ENCODE assay signal across 9 mouse cellular contexts in genomic region chr14:61571366-61571765, GRCm38 (mm10). TPM values are rescaled to one million over a fixed set of nuclear protein-coding genes. Genes with fewer than 3 reads are reported as not detected.
DNase-seq lines count a peak whose midpoint lies in the region; ATAC-seq and TF ChIP-seq lines count a peak whose summit lies in the region.
"Had no signal": no experiment of that assay in that cellular context is flagged by ENCODE, and none has a peak within 500 bp of the region (broad histone marks: within the 10 kb centered on the region; RNA-seq: fewer than 3 reads in every experiment).

No protein-coding gene starts in this region.

- H3K4me3 ChIP-seq in ES-Bruce4 (ENCODE audit: low read depth, low read length), result no peak overlapping the region
- no peak overlapping the region for H3K4me3 ChIP-seq in heart, embryonic 14.5 days (ENCODE audit: control insufficient read depth in 1 of 2, insufficient read depth in 1 of 2, low read depth in 1 of 2, low read length in 2 of 2)
- H3K4me3 ChIP-seq: neural tube, embryonic 13.5 days had no signal

- DNase-seq in adrenal gland, adult 2 months, result peak; percentile 83
- peak; percentile 73 for DNase-seq in embryo, embryonic 9.5 days (ENCODE audit: extremely low spot score)
- DNase-seq in layer of hippocampus, adult 9-10 months (ENCODE audit: low spot score), result peak; percentile 78
- peak; percentile 92 for DNase-seq in lung, postnatal 36 days
- DNase-seq in right cerebral cortex, postnatal 4 days, result peak; percentile 93
- DNase-seq in yolk sac, embryonic 10.5 days (ENCODE audit: low spot score), result peak; percentile 64

- no peaks in the 10 kb centered on the region for H3K27me3 ChIP-seq in ES-Bruce4 (ENCODE audit: control insufficient read depth, insufficient read depth, low read length, poor library complexity, severe bottlenecking)
- no peaks in the 10 kb centered on the region for H3K27me3 ChIP-seq in heart, embryonic 14.5 days (ENCODE audit: control insufficient read depth, insufficient read depth, low read length)
- H3K27me3 ChIP-seq: neural tube, embryonic 13.5 days had no signal

- peak; percentile 88 for TF ChIP-seq CTCF in ES-Bruce4 (IDR thresholded peaks at IDR 0.05; ENCODE audit: low read depth, low read length)

- H3K9me3 ChIP-seq in ES-Bruce4 (replicated peaks; ENCODE audit: control insufficient read depth, insufficient read depth, low read length, poor library complexity, severe bottlenecking), result no peaks in the 10 kb centered on the region
- H3K9me3 ChIP-seq in heart, embryonic 14.5 days (ENCODE audit: control insufficient read depth, low read length), result no peaks in the 10 kb centered on the region
- H3K9me3 ChIP-seq: neural tube, embryonic 13.5 days had no signal

- no peak overlapping the region for H3K9ac ChIP-seq in ES-Bruce4 (ENCODE audit: low read depth, poor library complexity, severe bottlenecking)
- H3K9ac ChIP-seq in heart, embryonic 14.5 days (ENCODE audit: low read length), result no peak overlapping the region
- H3K9ac ChIP-seq: neural tube, embryonic 13.5 days had no signal

- no peak for ATAC-seq in heart, embryonic 14.5 days (ENCODE audit: insufficient number of reproducible peaks, insufficient read depth, low FRiP score, low read depth)

- peak overlapping the region; percentile 47 for H3K4me2 ChIP-seq in heart, embryonic 14.5 days (ENCODE audit: low read length)
- H3K4me2 ChIP-seq: neural tube, embryonic 13.5 days had no signal

- H3K27ac ChIP-seq in ES-Bruce4 (ENCODE audit: insufficient read depth, low read length), result no peak overlapping the region
- no peak overlapping the region for H3K27ac ChIP-seq in heart, embryonic 14.5 days (replicated peaks in 1 of 2; ENCODE audit: control insufficient read depth in 1 of 2, insufficient read depth in 1 of 2, low read depth in 2 of 2, low read length in 2 of 2)
- H3K27ac ChIP-seq: neural tube, embryonic 13.5 days had no signal

- WGBS in heart, embryonic 14.5 days, result 11% methylated on average over 4 of the region's 4 CpGs

- no peak for TF ChIP-seq EP300 in ES-Bruce4 (IDR thresholded peaks at IDR 0.05; ENCODE audit: insufficient read depth, low read depth, low read length)

- H3K36me3 ChIP-seq in ES-Bruce4 (ENCODE audit: control insufficient read depth, insufficient read depth, low read length, poor library complexity, severe bottlenecking), result no peaks in the 10 kb centered on the region
- H3K36me3 ChIP-seq in heart, embryonic 14.5 days (ENCODE audit: control insufficient read depth, insufficient read depth, low read length), result no peaks in the 10 kb centered on the region
- H3K36me3 ChIP-seq: neural tube, embryonic 13.5 days had no signal

- TF ChIP-seq POLR2A in ES-Bruce4 (IDR thresholded peaks at IDR 0.05; ENCODE audit: insufficient read depth, low read length), result no peak

- no peaks in the 10 kb centered on the region for H3K4me1 ChIP-seq in ES-Bruce4 (ENCODE audit: control insufficient read depth, insufficient read depth, low read length)
- no peaks in the 10 kb centered on the region for H3K4me1 ChIP-seq in heart, embryonic 14.5 days (ENCODE audit: control insufficient read depth in 2 of 2, insufficient read depth in 2 of 2, low read length in 2 of 2)
- H3K4me1 ChIP-seq: neural tube, embryonic 13.5 days had no signal

RNA-seq across cellular contexts. Expression of gene Spryd7, which starts 14.7 kb away (rescaled TPM):
- polyA plus RNA-seq in ES-Bruce4 (2011; ENCODE audit: insufficient read depth, insufficient read length, low read depth, missing spikeins), result 16.2 and 17.7 TPM in 2 replicates
- 10 to 100 TPM; 20.2 to 20.8 TPM for total RNA-seq in adrenal gland, adult 2 months (2021)
- 25.4 and 31.1 TPM in 2 replicates for polyA plus RNA-seq in adrenal gland, adult 2 months (2012; rRNA removed)
- polyA plus RNA-seq in heart, embryonic 14.5 days (2014; fragmentation: Nextera tagmentation; extraction: Ambion mirVana), result 26.8 and 27.4 TPM in 2 replicates

RNA-seq across cellular contexts. Expression of gene Trim13, which starts 26.7 kb away (rescaled TPM):
- polyA plus RNA-seq in ES-Bruce4 (2011; ENCODE audit: insufficient read depth, insufficient read length, low read depth, missing spikeins), result 48.2 and 54.6 TPM in 2 replicates
- 1 to 10 TPM; 7.0 to 9.0 TPM for total RNA-seq in adrenal gland, adult 2 months (2021)
- 0.50 and 0.83 TPM in 2 replicates for polyA plus RNA-seq in adrenal gland, adult 2 months (2012; rRNA removed)
- polyA plus RNA-seq in heart, embryonic 14.5 days (2014; fragmentation: Nextera tagmentation; extraction: Ambion mirVana), result 12.6 and 16.3 TPM in 2 replicates

RNA-seq across cellular contexts. Expression of gene Kcnrg, which starts 35.9 kb away (rescaled TPM):
- 0.57 TPM in 1 of 2 replicates, not detected in the other for polyA plus RNA-seq in ES-Bruce4 (2011; ENCODE audit: insufficient read depth, insufficient read length, low read depth, missing spikeins)
- total RNA-seq in adrenal gland, adult 2 months (2021), result under 1 TPM in 1 of 2 experiments, not detected in 1; 0.35 TPM
- polyA plus RNA-seq in adrenal gland, adult 2 months (2012; rRNA removed), result 0.06 TPM in 2 replicates
- polyA plus RNA-seq in heart, embryonic 14.5 days (2014; fragmentation: Nextera tagmentation; extraction: Ambion mirVana), result 0.51 and 0.74 TPM in 2 replicates
